In genomic region chr19:38224685-38225060, GRCm38 (mm10) we compare ENCODE assay signal across 9 mouse cellular contexts. TPM values are rescaled to one million over a fixed set of nuclear protein-coding genes. Genes with fewer than 3 reads are reported as not detected.
DNase-seq lines count a peak whose midpoint lies in the region; ATAC-seq lines count a peak whose summit lies in the region.
"Had no signal": no experiment of that assay in that cellular context is flagged by ENCODE, and none has a peak within 500 bp of the region (broad histone marks: within the 10 kb centered on the region; RNA-seq: fewer than 3 reads in every experiment).

No protein-coding gene starts in this region.

- peaks cover 5% of the 10 kb centered on the region; the same call in 1 of the 2 replicates for H3K4me1 ChIP-seq in heart, embryonic 12.5 days (replicated peaks)
- H3K4me1 ChIP-seq in forebrain, embryonic 12.5 days: peaks cover 8% of the 10 kb centered on the region
- H3K4me1 ChIP-seq in neural tube, embryonic 12.5 days: peaks cover 9% of the 10 kb centered on the region

- H3K9me3 ChIP-seq in heart, embryonic 12.5 days (replicated peaks): 0 out of 2 replicates have a peak, but pooled peaks cover 2% of the 10 kb centered on the region
- H3K9me3 ChIP-seq in forebrain, embryonic 12.5 days: no peaks in the 10 kb centered on the region
- no peaks in the 10 kb centered on the region for H3K9me3 ChIP-seq in neural tube, embryonic 12.5 days

- ATAC-seq in heart, embryonic 12.5 days (ENCODE audit: insufficient number of reproducible peaks, low FRiP score): no peak
- 0 out of 2 replicates have a peak, but pooled peaks have one; percentile 31 for ATAC-seq in forebrain, embryonic 12.5 days (ENCODE audit: low FRiP score)
- peak; percentile 54 for ATAC-seq in neural tube, embryonic 12.5 days (ENCODE audit: low FRiP score, low read depth)
- no peak for ATAC-seq in erythroid progenitor cell, adult 5-6 weeks (replicated peaks; ENCODE audit: low FRiP score, poor library complexity, severe bottlenecking)

- no peak for DNase-seq in heart, postnatal 36 days
- peak; percentile 36 for DNase-seq in MN1 (ENCODE audit: low spot score)
- peak; percentile 37 to 49 for DNase-seq in left cerebral cortex, adult 18-20 months (ENCODE audit: low spot score in 2 of 2)
- DNase-seq in gastrocnemius, postnatal 10 days: no peak

- no peaks in the 10 kb centered on the region for H3K27me3 ChIP-seq in heart, embryonic 12.5 days (replicated peaks)
- no peaks in the 10 kb centered on the region for H3K27me3 ChIP-seq in forebrain, embryonic 12.5 days
- H3K27me3 ChIP-seq in neural tube, embryonic 12.5 days (replicated peaks): no peaks in the 10 kb centered on the region

- WGBS in heart, embryonic 12.5 days: 18% methylated on average over 9 of the region's 9 CpGs
- WGBS in forebrain, embryonic 12.5 days: 8% methylated on average over 9 of the region's 9 CpGs
- 13% methylated on average over 9 of the region's 9 CpGs for WGBS in neural tube, embryonic 12.5 days

- peaks cover 2% of the 10 kb centered on the region; the same call in 1 of the 2 replicates for H3K36me3 ChIP-seq in heart, embryonic 12.5 days
- H3K36me3 ChIP-seq in forebrain, embryonic 12.5 days (replicated peaks): no peaks in the 10 kb centered on the region
- H3K36me3 ChIP-seq in neural tube, embryonic 12.5 days: no peaks in the 10 kb centered on the region

- H3K4me2 ChIP-seq in heart, embryonic 12.5 days: peak overlapping the region; percentile 76
- H3K4me2 ChIP-seq in forebrain, embryonic 12.5 days: peak overlapping the region; percentile 70
- peak overlapping the region; percentile 69 for H3K4me2 ChIP-seq in neural tube, embryonic 12.5 days (replicated peaks)

- H3K9ac ChIP-seq in heart, embryonic 12.5 days: peak overlapping the region; percentile 87
- H3K9ac ChIP-seq in forebrain, embryonic 12.5 days: peak overlapping the region; percentile 71
- H3K9ac ChIP-seq in neural tube, embryonic 12.5 days: peak overlapping the region; percentile 64

- peak overlapping the region; percentile 93 for H3K4me3 ChIP-seq in heart, embryonic 12.5 days
- H3K4me3 ChIP-seq in forebrain, embryonic 12.5 days (replicated peaks): peak overlapping the region; percentile 64
- H3K4me3 ChIP-seq in neural tube, embryonic 12.5 days: peak overlapping the region; percentile 57

- intact Hi-C loops in heart, postnatal 36 days (cut with DNase I): no loop called here

- peak overlapping the region; percentile 89; the same call in 1 of the 2 replicates for H3K27ac ChIP-seq in heart, embryonic 12.5 days (ENCODE audit: poor library complexity, severe bottlenecking)
- H3K27ac ChIP-seq in forebrain, embryonic 12.5 days: peak overlapping the region; percentile 95
- peak overlapping the region; percentile 80 for H3K27ac ChIP-seq in neural tube, embryonic 12.5 days

RNA-seq across cellular contexts. Expression of gene Fra10ac1, which starts 0.7 kb away (rescaled TPM):
- 30.2 and 31.7 TPM in 2 replicates for polyA plus RNA-seq in heart, embryonic 12.5 days (2016; fragmentation: Nextera tagmentation; extraction: Ambion mirVana)
- 10 to 100 TPM; 11.4 to 11.8 TPM for total RNA-seq in heart, postnatal 36 days (2021)
- polyA plus RNA-seq in forebrain, embryonic 12.5 days (2016; fragmentation: Nextera tagmentation; extraction: Ambion mirVana): 51.8 and 58.4 TPM in 2 replicates
- 10 to 100 TPM; 13.5 to 13.6 TPM for total RNA-seq in left cerebral cortex, adult 18-20 months (2021)
- polyA plus RNA-seq in neural tube, embryonic 12.5 days (2016; fragmentation: Nextera tagmentation; extraction: Ambion mirVana): 49.4 and 50.4 TPM in 2 replicates
- 1.8 and 2.1 TPM in 2 replicates for total RNA-seq in erythroid progenitor cell, adult 5-6 weeks (2015; ENCODE audit: low replicate concordance)
- total RNA-seq in erythroid progenitor cell, adult 5-6 weeks (2017; ENCODE audit: low replicate concordance): 6.1 and 9.5 TPM in 2 replicates
- total RNA-seq in gastrocnemius, postnatal 10 days (2021): 10 to 100 TPM; 10.1 to 10.7 TPM

RNA-seq across cellular contexts. Expression of gene Lgi1, which starts 39.7 kb away (rescaled TPM):
- not detected in 2 replicates for polyA plus RNA-seq in heart, embryonic 12.5 days (2016; fragmentation: Nextera tagmentation; extraction: Ambion mirVana)
- total RNA-seq in heart, postnatal 36 days (2021): 1 to 10 TPM; 2.9 to 7.3 TPM
- 2.1 and 2.4 TPM in 2 replicates for polyA plus RNA-seq in forebrain, embryonic 12.5 days (2016; fragmentation: Nextera tagmentation; extraction: Ambion mirVana)
- total RNA-seq in left cerebral cortex, adult 18-20 months (2021): 100 to 1,000 TPM; 130 to 135 TPM
- polyA plus RNA-seq in neural tube, embryonic 12.5 days (2016; fragmentation: Nextera tagmentation; extraction: Ambion mirVana): 4.0 and 4.4 TPM in 2 replicates
- not detected in 2 replicates for total RNA-seq in erythroid progenitor cell, adult 5-6 weeks (2015; ENCODE audit: low replicate concordance)
- not detected in 2 replicates for total RNA-seq in erythroid progenitor cell, adult 5-6 weeks (2017; ENCODE audit: low replicate concordance)
- total RNA-seq in gastrocnemius, postnatal 10 days (2021): 1 to 10 TPM; 1.5 to 2.3 TPM
- total RNA-seq: liver, adult 2 months had no signal
- polyA plus RNA-seq: liver, adult 2 months had no signal

Comparison
In these comparisons a context has a peak if more than half of its experiments do, and no peak if none do; other contexts are left out.
1. ATAC-seq: peak in forebrain, embryonic 12.5 days (single experiment) and neural tube, embryonic 12.5 days (single experiment); none in heart, embryonic 12.5 days (single experiment) and erythroid progenitor cell, adult 5-6 weeks (single experiment).
2. DNase-seq: peak in MN1 (single experiment) and left cerebral cortex, adult 18-20 months (2 of 2); none in heart, postnatal 36 days (0 of 2) and gastrocnemius, postnatal 10 days (single experiment).
3. RNA of gene Lgi1, which starts 39.7 kb away (total RNA-seq): 130 to 135 TPM in left cerebral cortex, adult 18-20 months; 2.9 to 7.3 TPM in heart, postnatal 36 days, 1.5 to 2.3 TPM in gastrocnemius, postnatal 10 days and not detected in erythroid progenitor cell, adult 5-6 weeks; every median in the first group is over 10 times any median in the second.
4. Peak in every context shown above with its lines, with median percentiles within 50 percentile points of each other: H3K27ac ChIP-seq, H3K4me2 ChIP-seq, H3K4me3 ChIP-seq and H3K9ac ChIP-seq.